Mouse (Mus musculus): ENCODE measurements around the gene Nme8.

The Nme8 gene

GRCm38 (mm10) chr13:19697790-19698189 is at the start of gene Nme8:
Nme8 (minus strand) TSS chr13:19697794.
- TF ChIP-seq GATA4 (IDR thresholded peaks at IDR 0.05; ENCODE audit: insufficient replicate concordance, low read length), result no peak

GRCm38 (mm10) chr13:19745741-19746140 is 48.1 kb upstream of the Nme8 start:
- TF ChIP-seq GATA4 (IDR thresholded peaks at IDR 0.05; ENCODE audit: insufficient replicate concordance, low read length), result no peak

- TF ChIP-seq GATA4 (IDR thresholded peaks at IDR 0.05; ENCODE audit: insufficient replicate concordance, low read length), result no peak
Observed at GRCm38 (mm10) chr13:19744536-19744935, 46.9 kb upstream of the Nme8 start.

GRCm38 (mm10) chr13:19734597-19734996 is 37.0 kb upstream of the Nme8 start:
- no peak for TF ChIP-seq GATA4 (IDR thresholded peaks at IDR 0.05; ENCODE audit: insufficient replicate concordance, low read length)

GRCm38 (mm10) chr13:19730826-19731225 is 33.2 kb upstream of the Nme8 start:
- TF ChIP-seq GATA4 (IDR thresholded peaks at IDR 0.05; ENCODE audit: insufficient replicate concordance, low read length), result no peak

- no peak for TF ChIP-seq GATA4 (IDR thresholded peaks at IDR 0.05; ENCODE audit: insufficient replicate concordance, low read length)
Observed at GRCm38 (mm10) chr13:19718954-19719353, 21.4 kb upstream of the Nme8 start.

GRCm38 (mm10) chr13:19717201-19717600 is 19.6 kb upstream of the Nme8 start:
- TF ChIP-seq GATA4 (IDR thresholded peaks at IDR 0.05; ENCODE audit: insufficient replicate concordance, low read length), result no peak

GRCm38 (mm10) chr13:19703806-19704205 is 6.2 kb upstream of the Nme8 start:
- TF ChIP-seq GATA4 (IDR thresholded peaks at IDR 0.05; ENCODE audit: insufficient replicate concordance, low read length), result no peak

GRCm38 (mm10) chr13:19701443-19702078 is 4.0 kb upstream of the Nme8 start:
- no peak for TF ChIP-seq GATA4 (IDR thresholded peaks at IDR 0.05; ENCODE audit: insufficient replicate concordance, low read length)

GRCm38 (mm10) chr13:19700733-19701442 is 3.3 kb upstream of the Nme8 start:
- no peak for TF ChIP-seq GATA4 (IDR thresholded peaks at IDR 0.05; ENCODE audit: insufficient replicate concordance, low read length)

- no peak for TF ChIP-seq GATA4 (IDR thresholded peaks at IDR 0.05; ENCODE audit: insufficient replicate concordance, low read length)
Observed at GRCm38 (mm10) chr13:19698524-19699173, 1.1 kb upstream of the Nme8 start.

- no peak for TF ChIP-seq GATA4 (IDR thresholded peaks at IDR 0.05; ENCODE audit: insufficient replicate concordance, low read length)
Observed at GRCm38 (mm10) chr13:19690417-19690816, 7.2 kb downstream of the Nme8 start.

- TF ChIP-seq GATA4 (IDR thresholded peaks at IDR 0.05; ENCODE audit: insufficient replicate concordance, low read length), result no peak
Observed at GRCm38 (mm10) chr13:19689971-19690370, 7.6 kb downstream of the Nme8 start.

GRCm38 (mm10) chr13:19684007-19684406 is 13.6 kb downstream of the Nme8 start:
- no peak for TF ChIP-seq GATA4 (IDR thresholded peaks at IDR 0.05; ENCODE audit: insufficient replicate concordance, low read length)

GRCm38 (mm10) chr13:19682879-19683640 is 14.5 kb downstream of the Nme8 start:
- no peak for TF ChIP-seq GATA4 (IDR thresholded peaks at IDR 0.05; ENCODE audit: insufficient replicate concordance, low read length)
